In genomic region chr8:88578413-88579175, GRCm38 (mm10) we compare ENCODE assay signal across 14 mouse cellular contexts. TPM values are rescaled to one million over a fixed set of nuclear protein-coding genes. Genes with fewer than 3 reads are reported as not detected.
DNase-seq lines count a peak whose midpoint lies in the region; ATAC-seq and TF ChIP-seq lines count a peak whose summit lies in the region.
"Had no signal": no experiment of that assay in that cellular context is flagged by ENCODE, and none has a peak within 500 bp of the region (broad histone marks: within the 10 kb centered on the region; RNA-seq: fewer than 3 reads in every experiment).

No protein-coding gene starts in this region.

- peak; percentile 25; the same call in 1 of the 2 replicates for TF ChIP-seq CTCF in lung, embryonic 14.5 days (IDR thresholded peaks at IDR 0.05; ENCODE audit: low read depth)
- TF ChIP-seq CTCF in hindbrain, postnatal 0 days (IDR thresholded peaks at IDR 0.05; ENCODE audit: low read depth), result no peak

- no peak overlapping the region for H3ac ChIP-seq in myocyte (ENCODE audit: control insufficient read depth, insufficient read length)

- no peak overlapping the region for H3K4me3 ChIP-seq in lung, embryonic 14.5 days (ENCODE audit: low read depth, low read length)
- H3K4me3 ChIP-seq in hindbrain, postnatal 0 days (ENCODE audit: low read length), result no peak overlapping the region
- no peak overlapping the region for H3K4me3 ChIP-seq in myocyte
- H3K4me3 ChIP-seq: erythroblast, embryonic 14.5 days had no signal

- H3K9ac ChIP-seq in lung, embryonic 14.5 days, result no peak overlapping the region
- H3K9ac ChIP-seq in hindbrain, postnatal 0 days (replicated peaks; ENCODE audit: low read length), result no peak overlapping the region

- H3K9me3 ChIP-seq in lung, embryonic 14.5 days (ENCODE audit: low read depth, low read length), result no peaks in the 10 kb centered on the region
- no peaks in the 10 kb centered on the region for H3K9me3 ChIP-seq in hindbrain, postnatal 0 days (ENCODE audit: low read length)

- peaks cover 34% of the 10 kb centered on the region; the same call in 1 of the 2 replicates for H3K36me3 ChIP-seq in lung, embryonic 14.5 days (ENCODE audit: insufficient read depth)
- no peaks in the 10 kb centered on the region for H3K36me3 ChIP-seq in hindbrain, postnatal 0 days (ENCODE audit: insufficient read depth, low read length)
- no peaks in the 10 kb centered on the region for H3K36me3 ChIP-seq in myocyte (ENCODE audit: control insufficient read depth, insufficient read depth)

- no peak overlapping the region for H3K4me2 ChIP-seq in lung, embryonic 14.5 days
- no peak overlapping the region for H3K4me2 ChIP-seq in hindbrain, postnatal 0 days (ENCODE audit: low read depth, low read length)
- H3K4me2 ChIP-seq in myocyte (ENCODE audit: low read depth), result peak overlapping the region; percentile 31

- TF ChIP-seq POLR2A in myocyte (IDR thresholded peaks at IDR 0.05; ENCODE audit: insufficient read length, low read depth), result no peak

- H3K27ac ChIP-seq in lung, embryonic 14.5 days (ENCODE audit: low read depth), result peak overlapping the region; percentile 77
- H3K27ac ChIP-seq in hindbrain, postnatal 0 days, result 0 out of 2 replicates have a peak overlapping the region, but pooled peaks have one; percentile 68

- ATAC-seq in lung, embryonic 14.5 days (ENCODE audit: insufficient read depth), result no peak
- peak; percentile 34; the same call in 1 of the 2 replicates for ATAC-seq in hindbrain, postnatal 0 days
- ATAC-seq in granulocyte monocyte progenitor cell, adult 5-6 weeks (replicated peaks; ENCODE audit: poor library complexity, severe bottlenecking), result no peak

- peaks cover 51% of the 10 kb centered on the region for H3K4me1 ChIP-seq in lung, embryonic 14.5 days (ENCODE audit: insufficient read depth)
- H3K4me1 ChIP-seq in hindbrain, postnatal 0 days (ENCODE audit: insufficient read depth, low read length), result peaks cover 52% of the 10 kb centered on the region

- peak; percentile 60 to 74 for DNase-seq in cerebellum, postnatal 10 days
- DNase-seq in cerebellum, postnatal 36 days, result no peak
- peak; percentile 60 for DNase-seq in lung, embryonic 14.5 days
- DNase-seq in lung, postnatal 25 days (ENCODE audit: low spot score), result no peak
- DNase-seq in hindbrain, postnatal 0 days (ENCODE audit: low spot score), result peak; percentile 55
- no peak for DNase-seq in MN1 (ENCODE audit: low spot score)
- DNase-seq: cerebellum, adult 9-10 months; gastrocnemius, postnatal 25 days; heart, postnatal 10 days; lung, postnatal 14 days; right cerebral cortex, postnatal 25 days had no signal

- no peaks in the 10 kb centered on the region for H3K27me3 ChIP-seq in lung, embryonic 14.5 days (ENCODE audit: insufficient read depth, low read length)
- no peaks in the 10 kb centered on the region for H3K27me3 ChIP-seq in hindbrain, postnatal 0 days (ENCODE audit: insufficient read depth, low read length)
- H3K27me3 ChIP-seq in myocyte (ENCODE audit: control insufficient read depth, insufficient read depth, insufficient read length), result peaks cover 44% of the 10 kb centered on the region

- 64% methylated on average over 14 of the region's 14 CpGs for WGBS in lung, embryonic 14.5 days
- WGBS in hindbrain, postnatal 0 days, result 44% methylated on average over 14 of the region's 14 CpGs

- H3K79me2 ChIP-seq in myocyte (ENCODE audit: control insufficient read depth, insufficient read depth), result no peaks in the 10 kb centered on the region

TF ChIP-seq in myocyte, 11 proteins besides CTCF, POLR2A, EP300 and RAD21:
- peak in 2 of 3 experiments; percentile 28 to 61 for TF ChIP-seq MYOG (IDR thresholded peaks at IDR 0.05; ENCODE audit: control insufficient read depth in 1 of 3, insufficient read depth in 1 of 3, insufficient read length in 2 of 3, low read depth in 2 of 3)
- TF ChIP-seq E2F4 (IDR thresholded peaks at IDR 0.05; ENCODE audit: insufficient read depth), result no peak

RNA-seq across cellular contexts. Expression of gene Snx20, which starts 57.3 kb away (rescaled TPM):
- 2.9 TPM in 2 replicates for polyA plus RNA-seq in lung, embryonic 14.5 days (2014; fragmentation: Nextera tagmentation; extraction: Ambion mirVana)
- total RNA-seq in hindbrain, postnatal 0 days (2014; rRNA removed), result 0.47 and 1.1 TPM in 2 replicates
- 2.2 TPM in 2 replicates for polyA plus RNA-seq in hindbrain, postnatal 0 days (2015; fragmentation: Nextera tagmentation; extraction: Ambion mirVana)
- 0.07 TPM for polyA plus RNA-seq in myocyte (2012; fragmentation: generic; extraction: Trizol)
- total RNA-seq in granulocyte monocyte progenitor cell, adult 5-6 weeks (2014; fragmentation: Nextera tagmentation), result 17.6 and 25.0 TPM in 2 replicates
- 9.9 and 10.9 TPM in 2 replicates for total RNA-seq in granulocyte monocyte progenitor cell, adult 5-6 weeks (2017)

RNA-seq across cellular contexts. Expression of gene Nkd1, which starts 57.4 kb away (rescaled TPM):
- polyA plus RNA-seq in lung, embryonic 14.5 days (2014; fragmentation: Nextera tagmentation; extraction: Ambion mirVana), result 53.6 and 63.4 TPM in 2 replicates
- 53.9 and 74.5 TPM in 2 replicates for total RNA-seq in hindbrain, postnatal 0 days (2014; rRNA removed)
- 51.1 and 52.2 TPM in 2 replicates for polyA plus RNA-seq in hindbrain, postnatal 0 days (2015; fragmentation: Nextera tagmentation; extraction: Ambion mirVana)
- 0.11 TPM for polyA plus RNA-seq in myocyte (2012; fragmentation: generic; extraction: Trizol)
- 0.73 TPM in 1 of 2 replicates, not detected in the other for total RNA-seq in granulocyte monocyte progenitor cell, adult 5-6 weeks (2014; fragmentation: Nextera tagmentation)
- total RNA-seq in granulocyte monocyte progenitor cell, adult 5-6 weeks (2017), result 0.10 and 0.13 TPM in 2 replicates
- polyA plus RNA-seq: erythroblast, embryonic 14.5 days had no signal

Comparison
In these comparisons a context has a peak if more than half of its experiments do, and no peak if none do; other contexts are left out.
1. DNase-seq: peak in cerebellum, postnatal 10 days (2 of 2), lung, embryonic 14.5 days (single experiment) and hindbrain, postnatal 0 days (single experiment); none in cerebellum, postnatal 36 days (0 of 2), lung, postnatal 25 days (single experiment) and MN1 (single experiment).
2. RNA of gene Nkd1, which starts 57.4 kb away (polyA plus RNA-seq): 53.6 to 63.4 TPM in lung, embryonic 14.5 days and 51.1 to 52.2 TPM in hindbrain, postnatal 0 days; 0.11 TPM in myocyte (single experiment); every median in the first group is over 10 times any median in the second.